Mouse (Mus musculus) spleen, adult 2 months (tissue): Measurements from ENCODE around the gene Gm20388. TPM values are rescaled to one million over a fixed set of nuclear protein-coding genes. Genes with fewer than 3 reads are reported as not detected.
A peak's percentile ranks its signal among the peaks of the same experiment; 100 is the strongest.

ENCODE experiments used
- DNase-seq, 2 experiments: peaks; one replicate each; pipeline versions ENCODE4 v3.0.0 to v3.0.0-alpha.2; 2012 to 2021; ENCODE audit warnings: low spot score in 2 of 2, low read depth in 1 of 2
- H3K27ac ChIP-seq: fragments of 200-500 bp; 2 replicates; pipeline ENCODE4 v1.5.1; 2012; ENCODE audit warnings: low read length, inconsistent platforms; ENCODE audit not compliant: insufficient read depth
- H3K27me3 ChIP-seq: fragments of 200-500 bp; 2 replicates; pipeline ENCODE4 v1.6.1; 2012; ENCODE audit warnings: mild to moderate bottlenecking, moderate library complexity, low read length, inconsistent platforms; ENCODE audit not compliant: control insufficient read depth, insufficient read depth
- H3K36me3 ChIP-seq: fragments of 200-500 bp; 2 replicates; pipeline ENCODE4 v1.6.1; 2012; ENCODE audit warnings: mild to moderate bottlenecking, low read length, inconsistent platforms; ENCODE audit not compliant: control insufficient read depth, insufficient read depth
- H3K4me1 ChIP-seq: fragments of 200-500 bp; 2 replicates; pipeline ENCODE4 v1.6.1; 2011; ENCODE audit warnings: inconsistent platforms; ENCODE audit not compliant: control insufficient read depth, insufficient read depth, insufficient read length
- H3K4me3 ChIP-seq: fragments of 200-500 bp; 2 replicates; pipeline ENCODE4 v1.5.1; 2011; ENCODE audit warnings: mild to moderate bottlenecking, inconsistent platforms; ENCODE audit not compliant: insufficient read depth, insufficient read length; ENCODE audit errors: extremely low read depth
- CTCF ChIP-seq: fragments of 200-500 bp; IDR thresholded peaks from 2 replicates; pipeline ENCODE4 v1.5.1; 2011; ENCODE audit warnings: mild to moderate bottlenecking, inconsistent platforms; ENCODE audit not compliant: insufficient read depth, insufficient read length, insufficient replicate concordance; ENCODE audit errors: extremely low read depth
- POLR2A ChIP-seq: fragments of 200-500 bp; IDR thresholded peaks from 2 replicates; pipeline ENCODE4 v1.6.1; 2011; ENCODE audit warnings: low read depth, low read length, inconsistent platforms
- WGBS: fragments of 180-500 bp; shearing (Covaris S2); methylation state at CpG from one replicate; pipeline ENCODE4 v1.1.7; 2018; 5-methylcytosine and 5-hydroxymethylcytosine counted together
- polyA plus RNA-seq: library from polyadenylated mRNA; depleted of rRNA; stranded (reverse); fragments of >200 nt; gene quantifications from 2 replicates; pipeline ENCODE4 v1.2.3, GENCODE M21; 2012

Gene Gm20388
- polyA plus RNA-seq, 1 experiment, result 26.1 TPM

- peaks cover 21% of the 10 kb centered on the region; the same call in 1 of the 2 replicates for H3K4me1 ChIP-seq
- TF ChIP-seq POLR2A, result no peak
- no peak for TF ChIP-seq CTCF
- DNase-seq, result no peak
- no peak overlapping the region for H3K27ac ChIP-seq
- H3K4me3 ChIP-seq, result no peak overlapping the region
- H3K27me3 ChIP-seq, result no peaks in the 10 kb centered on the region
- H3K36me3 ChIP-seq, result no peaks in the 10 kb centered on the region
- WGBS, result 89% methylated on average over 12 of the region's 12 CpGs
Measured at GRCm38 (mm10) chr8:124282878-124283630, 4372.4 kb downstream of the Gm20388 start.

- DNase-seq, result no peak
- Histone ChIP-seq H3K36me3 (no peaks in the 10 kb centered on the region), H3K27ac (no peak overlapping the region), H3K27me3 (no peaks in the 10 kb centered on the region), H3K4me3 (no peak overlapping the region), H3K4me1 (peaks cover 21% of the 10 kb centered on the region; the same call in 1 of the 2 replicates)
- TF ChIP-seq CTCF (no peak), POLR2A (no peak)
- WGBS, result 63% methylated on average over 11 of the region's 11 CpGs
Measured at GRCm38 (mm10) chr8:124283644-124284332, 4373.1 kb downstream of the Gm20388 start.

- 80% methylated on average over 6 of the region's 6 CpGs for WGBS
- Histone ChIP-seq H3K4me1 (peaks cover 21% of the 10 kb centered on the region; the same call in 1 of the 2 replicates), H3K36me3 (no peaks in the 10 kb centered on the region), H3K4me3 (no peak overlapping the region), H3K27me3 (no peaks in the 10 kb centered on the region), H3K27ac (no peak overlapping the region)
- TF ChIP-seq POLR2A (no peak), CTCF (no peak)
- DNase-seq, result no peak
Measured at GRCm38 (mm10) chr8:124284333-124284711, 4373.7 kb downstream of the Gm20388 start.

GRCm38 (mm10) chr8:124284984-124285576 lies 4374.4 kb downstream of the Gm20388 start:
- no peak for DNase-seq
- H3K36me3 ChIP-seq, result no peaks in the 10 kb centered on the region
- H3K4me1 ChIP-seq, result peaks cover 21% of the 10 kb centered on the region; the same call in 1 of the 2 replicates
- no peak for TF ChIP-seq POLR2A
- no peak for TF ChIP-seq CTCF
- H3K27ac ChIP-seq, result no peak overlapping the region
- no peaks in the 10 kb centered on the region for H3K27me3 ChIP-seq
- no peak overlapping the region for H3K4me3 ChIP-seq
- 35% methylated on average over 9 of the region's 9 CpGs for WGBS

GRCm38 (mm10) chr8:124286461-124287124 lies 4376.0 kb downstream of the Gm20388 start:
- no peak for DNase-seq
- Histone ChIP-seq H3K4me3 (no peak overlapping the region), H3K27ac (peak overlapping the region; percentile 15; the same call in 1 of the 2 replicates), H3K27me3 (no peaks in the 10 kb centered on the region), H3K4me1 (peaks cover 21% of the 10 kb centered on the region; the same call in 1 of the 2 replicates), H3K36me3 (no peaks in the 10 kb centered on the region)
- 0 out of 2 replicates have a peak, but pooled peaks have one; percentile 10 for TF ChIP-seq CTCF
- TF ChIP-seq POLR2A, result no peak
- 72% methylated on average over 4 of the region's 4 CpGs for WGBS

- no peaks in the 10 kb centered on the region for H3K36me3 ChIP-seq
- H3K4me3 ChIP-seq, result no peak overlapping the region
- H3K27me3 ChIP-seq, result no peaks in the 10 kb centered on the region
- DNase-seq, result no peak
- peaks cover 7% of the 10 kb centered on the region; the same call in 1 of the 2 replicates for H3K4me1 ChIP-seq
- WGBS, result 43% methylated on average over 4 of the region's 4 CpGs
- no peak for TF ChIP-seq POLR2A
- no peak for TF ChIP-seq CTCF
- no peak overlapping the region for H3K27ac ChIP-seq
Measured at GRCm38 (mm10) chr8:124288215-124288864, 4377.7 kb downstream of the Gm20388 start.
